Mouse (Mus musculus): ENCODE results near the gene Gm128.

Gm128 gene

DNA sequence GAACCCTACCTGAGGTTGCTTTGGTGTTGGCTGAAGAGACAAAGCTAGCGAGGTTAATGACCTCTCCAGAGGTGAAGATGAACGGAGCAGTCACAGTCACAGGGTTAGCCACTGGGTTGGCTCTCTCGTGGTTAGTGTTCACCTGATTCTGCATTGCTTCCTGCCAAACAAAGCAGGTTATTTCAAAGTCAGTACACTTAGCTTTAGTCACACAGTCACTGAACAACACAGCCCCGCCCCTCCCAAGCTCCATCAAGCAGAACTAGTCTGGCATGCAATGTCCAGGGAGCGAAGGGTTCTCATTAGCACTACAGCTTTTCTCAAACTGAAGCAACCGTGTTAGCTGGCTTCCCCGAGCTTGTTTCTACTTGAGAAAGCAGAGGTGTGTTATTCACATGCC, 41.3 kb downstream of the Gm128 start:
- no peak for DNase-seq (ENCODE audit: low spot score in 2 of 2)

DNA sequence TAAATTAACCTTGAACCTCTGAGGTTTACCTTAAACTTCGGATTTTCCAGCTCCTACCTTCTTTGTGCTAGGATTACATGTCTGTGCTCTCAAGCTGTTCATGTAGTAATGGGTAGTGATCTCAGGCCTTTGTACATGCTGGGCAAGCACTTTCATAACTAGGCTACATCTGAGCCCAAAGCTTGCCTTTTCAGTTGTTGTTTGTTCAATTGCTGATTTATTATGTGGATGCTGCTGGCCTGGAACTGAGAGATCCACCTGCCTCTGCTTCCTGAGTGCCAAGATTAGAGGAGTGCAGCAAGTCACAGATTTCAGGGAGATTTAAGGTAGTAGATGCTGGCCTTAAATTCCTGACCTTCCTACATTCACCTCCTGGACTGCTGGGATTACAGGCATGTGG, 42.3 kb downstream of the Gm128 start:
- DNase-seq (ENCODE audit: low spot score in 2 of 2): no peak

DNA sequence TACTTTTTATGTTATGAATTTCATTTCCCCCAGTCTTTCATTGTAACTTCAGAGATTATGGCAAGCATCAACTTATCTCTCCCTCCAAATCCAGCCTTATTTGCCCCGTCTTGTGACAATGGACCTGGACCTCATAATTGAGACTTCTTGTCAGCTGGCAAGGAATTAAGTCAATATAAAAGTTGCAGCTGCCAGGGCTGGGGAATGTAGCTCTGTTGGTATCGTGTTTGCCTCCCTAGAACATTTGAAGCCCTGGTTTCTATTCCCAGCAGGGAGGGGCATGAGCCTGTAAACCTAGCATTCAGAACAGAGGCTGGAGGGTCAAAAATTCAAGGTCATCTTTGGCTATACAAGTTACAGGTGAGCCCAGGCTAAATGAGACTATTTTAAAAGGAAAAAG, 45.6 kb downstream of the Gm128 start:
- no peak for DNase-seq (ENCODE audit: low spot score in 2 of 2)

DNA sequence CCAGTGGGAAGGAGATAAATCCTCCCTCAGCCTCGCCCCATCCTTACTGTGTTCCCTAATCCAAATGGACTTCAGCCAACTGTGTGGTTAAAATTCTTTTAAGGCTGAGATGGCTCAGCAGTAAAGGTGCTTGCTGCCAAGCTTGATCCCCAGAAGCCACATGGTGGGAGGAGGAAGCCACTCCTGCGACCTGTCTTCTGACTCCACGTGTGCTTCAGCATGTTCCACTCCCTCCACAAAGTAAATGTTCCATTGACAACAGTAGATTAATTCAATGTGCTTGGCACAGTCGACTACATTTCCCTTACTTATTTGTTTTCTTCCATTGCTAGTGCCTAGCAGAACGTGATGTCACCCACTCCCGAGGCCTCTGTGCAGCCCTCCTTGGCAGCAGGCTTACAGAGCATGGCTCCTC, 46.7 kb downstream of the Gm128 start:
- DNase-seq (ENCODE audit: low spot score in 2 of 2): no peak
